Mouse (Mus musculus) lung, adult 2 months (tissue): ENCODE results near the gene Bbx.

Experiments used
- CTCF ChIP-seq: fragments of 200-500 bp; IDR thresholded peaks from 2 replicates; pipeline ENCODE4 v1.5.1; 2011; ENCODE audit warnings: mild to moderate bottlenecking, low read length, control low read depth; ENCODE audit not compliant: insufficient read depth
- POLR2A ChIP-seq: fragments of 200-500 bp; IDR thresholded peaks from 2 replicates; pipeline ENCODE4 v1.6.1; 2011; ENCODE audit warnings: low read depth, mild to moderate bottlenecking, control low read depth, low read length, borderline replicate concordance; ENCODE audit errors: extremely low read depth

- TF ChIP-seq CTCF (no peak), POLR2A (no peak)
These were observed 60.7 kb downstream of the Bbx start for GRCm38 (mm10) chr16:50371460-50371859.
